Mouse (Mus musculus) activated CD4-positive, CD25-positive, alpha-beta regulatory T cell, adult 4 months (primary cell): ENCODE measurements around the gene Etl4. TPM values are rescaled to one million over a fixed set of nuclear protein-coding genes. Genes with fewer than 3 reads are reported as not detected.

Source experiments
- ATAC-seq: one replicate; pipeline ENCODE4 v1.8.0; 2017
- polyA plus RNA-seq, 2 experiments: library from polyadenylated mRNA; unstranded; fragments of 100-300 nt; shearing (Covaris generic); gene quantifications; one replicate each; pipeline ENCODE4 v1.2.1; 2017

Etl4 gene
- polyA plus RNA-seq, 2 experiments from 2014 or later = not detected

GRCm38 (mm10) chr2:20521686-20522285 is 612.2 kb downstream of the Etl4 start:
- no peak for ATAC-seq

- ATAC-seq = no peak
These were observed 614.1 kb downstream of the Etl4 start for GRCm38 (mm10) chr2:20523636-20524035.

- no peak for ATAC-seq
These were observed 616.5 kb downstream of the Etl4 start for GRCm38 (mm10) chr2:20525879-20526593.

GRCm38 (mm10) chr2:20526856-20527255 is 617.3 kb downstream of the Etl4 start:
- no peak for ATAC-seq

- ATAC-seq = no peak
These were observed 623.0 kb downstream of the Etl4 start for GRCm38 (mm10) chr2:20532623-20533022.

GRCm38 (mm10) chr2:20537785-20538184 is 628.2 kb downstream of the Etl4 start:
- ATAC-seq = no peak

- ATAC-seq = no peak
These were observed 629.3 kb downstream of the Etl4 start for GRCm38 (mm10) chr2:20538871-20539270.

GRCm38 (mm10) chr2:20541261-20541660 is 631.7 kb downstream of the Etl4 start:
- ATAC-seq = no peak

- no peak for ATAC-seq
These were observed 632.7 kb downstream of the Etl4 start for GRCm38 (mm10) chr2:20542286-20542685.

GRCm38 (mm10) chr2:20545624-20546023 is 636.0 kb downstream of the Etl4 start:
- no peak for ATAC-seq

- ATAC-seq = no peak
These were observed 637.1 kb downstream of the Etl4 start for GRCm38 (mm10) chr2:20546496-20547348.

GRCm38 (mm10) chr2:20547349-20547677 is 637.7 kb downstream of the Etl4 start:
- ATAC-seq = no peak

GRCm38 (mm10) chr2:20547686-20548624 is 638.4 kb downstream of the Etl4 start:
- no peak for ATAC-seq

- no peak for ATAC-seq
These were observed 639.5 kb downstream of the Etl4 start for GRCm38 (mm10) chr2:20549065-20549464.

- ATAC-seq = no peak
These were observed 640.4 kb downstream of the Etl4 start for GRCm38 (mm10) chr2:20549996-20550395.

GRCm38 (mm10) chr2:20555706-20556105 is 646.1 kb downstream of the Etl4 start:
- ATAC-seq = no peak

- ATAC-seq = no peak
These were observed 649.5 kb downstream of the Etl4 start for GRCm38 (mm10) chr2:20559083-20559482.

GRCm38 (mm10) chr2:20559723-20560122 is 650.1 kb downstream of the Etl4 start:
- no peak for ATAC-seq

- no peak for ATAC-seq
These were observed 651.0 kb downstream of the Etl4 start for GRCm38 (mm10) chr2:20560581-20560980.

- no peak for ATAC-seq
These were observed 653.5 kb downstream of the Etl4 start for GRCm38 (mm10) chr2:20563036-20563435.

GRCm38 (mm10) chr2:20568456-20568855 is 658.9 kb downstream of the Etl4 start:
- no peak for ATAC-seq

- ATAC-seq = no peak
These were observed 662.4 kb downstream of the Etl4 start for GRCm38 (mm10) chr2:20571940-20572339.
